Mouse (Mus musculus) midbrain, postnatal 0 days (tissue): ENCODE results near the gene Mgam. TPM values are rescaled to one million over a fixed set of nuclear protein-coding genes. Genes with fewer than 3 reads are reported as not detected.
A peak's percentile ranks its signal among the peaks of the same experiment; 100 is the strongest.
"Not testable (repeated sequence)": the region's sequence is repeated elsewhere in the genome, so short reads cannot be mapped to it uniquely, and the experiment has no call there.

Experiments
- ATAC-seq: fragments of 200-750 bp; cut with Nextera tagmentation; 2 replicates; pipeline ENCODE4 v1.8.0; 2017; ENCODE audit warnings: moderate number of reproducible peaks, mild to moderate bottlenecking, moderate TSS enrichment, moderate library complexity; ENCODE audit not compliant: low FRiP score
- DNase-seq: peaks from one replicate; pipeline ENCODE4 v3.0.0-alpha.2; 2015; ENCODE audit warnings: low spot score
- H3K27ac ChIP-seq: fragments of 300-500 bp; sonication (generic); 2 replicates; pipeline ENCODE4 v1.5.1; 2014; ENCODE audit warnings: low read depth, mild to moderate bottlenecking, low read length, mixed read lengths
- H3K27me3 ChIP-seq: fragments of 300-500 bp; sonication (generic); 2 replicates; pipeline ENCODE4 v1.6.1; 2014; ENCODE audit warnings: low read length, control low read depth, mixed read lengths; ENCODE audit not compliant: insufficient read depth
- H3K36me3 ChIP-seq: fragments of 300-500 bp; sonication (generic); 2 replicates; pipeline ENCODE4 v1.6.1; 2014; ENCODE audit warnings: low read length, control low read depth, mixed read lengths; ENCODE audit not compliant: insufficient read depth
- H3K4me1 ChIP-seq: fragments of 300-500 bp; sonication (generic); 2 replicates; pipeline ENCODE4 v1.6.1; 2014; ENCODE audit warnings: mild to moderate bottlenecking, control low read depth, antibody characterized with exemption, low read length, mixed read lengths; ENCODE audit not compliant: insufficient read depth
- H3K4me2 ChIP-seq: fragments of 300-500 bp; sonication (generic); 2 replicates; pipeline ENCODE4 v1.6.1; 2014; ENCODE audit warnings: low read depth, mild to moderate bottlenecking, low read length, mixed read lengths; ENCODE audit not compliant: poor library complexity, severe bottlenecking
- H3K4me3 ChIP-seq: fragments of 300-500 bp; sonication (generic); 2 replicates; pipeline ENCODE4 v1.5.1; 2014; ENCODE audit warnings: low read depth, mild to moderate bottlenecking, low read length, moderate library complexity
- H3K9ac ChIP-seq: fragments of 300-500 bp; sonication (generic); replicated peaks from 2 replicates; pipeline ENCODE4 v1.6.1; 2014; ENCODE audit warnings: mild to moderate bottlenecking, low read length, moderate library complexity, mixed read lengths; ENCODE audit not compliant: poor library complexity, severe bottlenecking
- H3K9me3 ChIP-seq: fragments of 300-500 bp; sonication (generic); 2 replicates; pipeline ENCODE4 v1.6.1; 2016; ENCODE audit warnings: low read length, control low read depth
- CTCF ChIP-seq: IDR thresholded peaks from 2 replicates; pipeline ENCODE4 v1.5.1; 2016; ENCODE audit warnings: antibody characterized with exemption, mild to moderate bottlenecking
- WGBS: fragments of 180-500 bp; shearing (Covaris S2); extraction: QIAGEN DNeasy Blood & Tissue Kit; methylation state at CpG from one replicate; pipeline ENCODE4 v1.1.7; 2014; 5-methylcytosine and 5-hydroxymethylcytosine counted together
- polyA plus RNA-seq: library from polyadenylated mRNA; unstranded; fragments of >200 nt; fragmentation: Nextera tagmentation; extraction: Ambion mirVana; gene quantifications from 2 replicates; pipeline ENCODE4 v1.2.1, GENCODE M21; 2015
- total RNA-seq: library from RNA; depleted of rRNA; stranded (reverse); fragments of >200 nt; gene quantifications from 2 replicates; pipeline ENCODE4 v1.2.3, GENCODE M21; 2014; rRNA removed

Gene Mgam
- 1.1 and 1.8 TPM in 2 replicates for total RNA-seq
- polyA plus RNA-seq = 0.11 and 0.26 TPM in 2 replicates

DNA sequence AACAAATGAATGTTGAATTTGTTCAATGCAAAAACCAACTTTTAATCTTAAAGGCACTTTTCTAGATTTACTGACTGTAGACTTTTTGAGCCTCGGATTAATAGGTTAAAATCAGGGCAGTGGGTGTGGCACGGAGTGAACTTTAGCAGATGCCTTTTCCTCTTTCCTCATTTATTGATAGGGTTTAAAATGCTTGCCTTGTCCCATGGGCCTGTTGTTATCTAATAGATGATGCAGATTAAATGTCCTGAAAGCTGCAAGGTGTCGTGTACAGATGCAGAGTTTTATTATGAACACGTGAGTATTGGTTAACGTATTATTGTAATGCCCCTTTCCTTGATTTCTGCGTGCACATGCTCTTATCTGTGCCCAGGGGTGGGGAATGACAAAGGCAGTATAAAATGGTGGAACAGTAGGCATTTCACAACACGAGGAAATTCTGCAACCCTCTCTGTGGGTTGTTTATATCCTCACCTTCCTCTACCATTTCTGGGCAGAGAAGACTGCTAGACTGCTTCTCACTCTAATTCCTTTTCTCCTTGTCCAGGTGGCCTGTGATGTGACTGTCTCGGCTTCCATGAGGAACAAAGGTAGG is at the start of gene Mgam:
Gene Mgam, plus strand, starts transcription at position 426 of the 595 bp plus-strand sequence.
- no peak within 1 kb of the TSS for H3K4me2 ChIP-seq
- no peak for TF ChIP-seq CTCF
- H3K4me1 ChIP-seq = no peaks in the 10 kb centered on the region
- H3K9ac ChIP-seq = no peak within 1 kb of the TSS
- no peaks in the 10 kb centered on the region for H3K27me3 ChIP-seq
- 86% methylated on average over 8 of the region's 8 CpGs for WGBS
- no peak for DNase-seq
- H3K36me3 ChIP-seq = no peaks in the 10 kb centered on the region
- H3K4me3 ChIP-seq = no peak within 1 kb of the TSS
- no peaks in the 10 kb centered on the region for H3K9me3 ChIP-seq
- ATAC-seq = no peak
- H3K27ac ChIP-seq = no peak within 1 kb of the TSS

- no peak for TF ChIP-seq CTCF
- Histone ChIP-seq H3K4me1 (no peaks in the 10 kb centered on the region), H3K4me3 (no peak overlapping the region), H3K27ac (no peak overlapping the region), H3K27me3 (no peaks in the 10 kb centered on the region), H3K4me2 (no peak overlapping the region), H3K36me3 (no peaks in the 10 kb centered on the region), H3K9me3 (no peaks in the 10 kb centered on the region), H3K9ac (no peak overlapping the region)
- 80% methylated on average over 6 of the region's 6 CpGs for WGBS
- DNase-seq (peak; percentile 5), ATAC-seq (no peak)
Observed at GRCm38 (mm10) chr6:40584336-40584735, 44.3 kb upstream of the Mgam start.

DNA sequence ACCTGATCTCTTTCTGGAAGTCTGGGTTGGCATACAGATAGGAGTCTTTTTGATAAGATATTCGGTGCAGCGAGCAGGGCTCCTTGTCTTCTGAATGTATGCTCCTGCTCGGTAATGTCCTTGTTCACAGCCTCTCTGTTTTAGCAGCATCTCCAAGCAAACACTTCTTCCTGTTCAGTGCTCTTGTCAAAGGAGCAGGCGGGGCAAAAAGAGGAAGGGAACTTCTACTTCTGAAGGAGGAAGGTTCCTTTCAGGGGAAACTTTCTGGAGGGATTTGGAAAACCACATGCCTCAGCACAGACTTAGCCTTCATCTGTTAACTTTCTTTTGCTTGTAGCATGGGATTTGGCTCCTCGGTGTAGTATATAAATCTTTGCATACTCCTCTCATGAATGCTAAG is 43.0 kb upstream of the Mgam start, which contains the start of gene Clec5a:
Gene Clec5a, minus strand, starts transcription at position 177 of the 400 bp plus-strand sequence.
- no peaks in the 10 kb centered on the region for H3K4me1 ChIP-seq
- WGBS = 82% methylated on average over 5 of the region's 5 CpGs
- no peak for DNase-seq

GRCm38 (mm10) chr6:40588346-40588745 is 40.3 kb upstream of the Mgam start:
- WGBS = 94% methylated on average over 2 of the region's 2 CpGs
- H3K27ac ChIP-seq = no peak overlapping the region
- H3K27me3 ChIP-seq = no peaks in the 10 kb centered on the region
- no peak for TF ChIP-seq CTCF
- H3K9me3 ChIP-seq = no peaks in the 10 kb centered on the region
- no peaks in the 10 kb centered on the region for H3K4me1 ChIP-seq
- H3K4me3 ChIP-seq = no peak overlapping the region
- DNase-seq (no peak), ATAC-seq (no peak)
- H3K9ac ChIP-seq = no peak overlapping the region
- no peak overlapping the region for H3K4me2 ChIP-seq
- no peaks in the 10 kb centered on the region for H3K36me3 ChIP-seq

More for the DNA sequence above, 43.0 kb upstream of the Mgam start, which contains the start of gene Clec5a:
- Histone ChIP-seq H3K9me3 (no peaks in the 10 kb centered on the region), H3K4me2 (no peak within 1 kb of the TSS), H3K36me3 (no peaks in the 10 kb centered on the region), H3K27me3 (no peaks in the 10 kb centered on the region), H3K27ac (no peak within 1 kb of the TSS), H3K4me3 (no peak within 1 kb of the TSS), H3K9ac (no peak within 1 kb of the TSS)
- no peak for TF ChIP-seq CTCF
- ATAC-seq = no peak

DNA sequence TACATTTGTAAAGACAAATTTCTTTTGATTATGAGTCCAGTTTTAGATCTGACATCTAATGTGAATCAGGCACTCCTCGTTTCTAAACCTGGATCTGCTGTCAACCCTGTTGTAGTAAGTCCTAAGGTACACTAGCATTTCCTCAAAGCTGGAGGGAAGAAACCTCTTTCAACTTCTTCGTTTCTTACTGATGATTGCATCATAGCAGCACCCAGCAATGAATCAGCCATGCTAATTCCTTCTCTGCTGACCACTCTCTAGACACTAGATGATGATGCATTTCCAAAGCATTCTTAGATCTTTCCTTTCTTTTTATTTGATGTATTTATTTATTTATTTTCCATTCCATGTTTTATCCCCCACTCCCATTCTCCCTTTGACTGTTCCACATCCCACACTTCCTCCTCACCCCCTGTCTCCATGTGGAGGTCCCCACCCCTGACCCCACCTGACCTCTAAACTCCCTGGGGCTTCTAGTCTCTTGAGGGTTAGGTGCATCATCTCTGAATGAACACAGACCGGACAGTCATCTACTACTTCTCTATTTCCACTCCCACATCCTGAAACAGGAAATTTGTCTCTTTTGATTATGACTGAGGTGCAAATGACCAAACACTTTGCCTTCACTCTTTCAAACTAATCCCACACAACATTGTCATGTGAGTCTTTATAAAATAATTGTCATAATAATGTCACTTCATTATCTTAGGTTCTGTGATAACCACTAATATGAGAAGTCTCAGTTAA is 33.7 kb upstream of the Mgam start:
- Histone ChIP-seq H3K9ac (no peak overlapping the region), H3K36me3 (no peaks in the 10 kb centered on the region), H3K27me3 (no peaks in the 10 kb centered on the region), H3K4me2 (no peak overlapping the region), H3K4me3 (no peak overlapping the region), H3K9me3 (no peaks in the 10 kb centered on the region), H3K27ac (no peak overlapping the region), H3K4me1 (no peaks in the 10 kb centered on the region)
- no peak for TF ChIP-seq CTCF
- DNase-seq = no peak
- ATAC-seq = no peak
- 73% methylated on average over 3 of the region's 3 CpGs for WGBS

- WGBS = 31% methylated on average over 4 of the region's 4 CpGs
- not testable (repeated sequence) for H3K27ac ChIP-seq, H3K36me3 ChIP-seq, H3K4me3 ChIP-seq, H3K4me2 ChIP-seq, ATAC-seq, H3K4me1 ChIP-seq, H3K9ac ChIP-seq, DNase-seq, H3K9me3 ChIP-seq, H3K27me3 ChIP-seq
Observed at GRCm38 (mm10) chr6:40598546-40598945, 30.1 kb upstream of the Mgam start.
